Mouse (Mus musculus): ENCODE measurements around the gene Cfdp1.
A peak's percentile ranks its signal among the peaks of the same experiment; 100 is the strongest.

Gene Cfdp1

DNA sequence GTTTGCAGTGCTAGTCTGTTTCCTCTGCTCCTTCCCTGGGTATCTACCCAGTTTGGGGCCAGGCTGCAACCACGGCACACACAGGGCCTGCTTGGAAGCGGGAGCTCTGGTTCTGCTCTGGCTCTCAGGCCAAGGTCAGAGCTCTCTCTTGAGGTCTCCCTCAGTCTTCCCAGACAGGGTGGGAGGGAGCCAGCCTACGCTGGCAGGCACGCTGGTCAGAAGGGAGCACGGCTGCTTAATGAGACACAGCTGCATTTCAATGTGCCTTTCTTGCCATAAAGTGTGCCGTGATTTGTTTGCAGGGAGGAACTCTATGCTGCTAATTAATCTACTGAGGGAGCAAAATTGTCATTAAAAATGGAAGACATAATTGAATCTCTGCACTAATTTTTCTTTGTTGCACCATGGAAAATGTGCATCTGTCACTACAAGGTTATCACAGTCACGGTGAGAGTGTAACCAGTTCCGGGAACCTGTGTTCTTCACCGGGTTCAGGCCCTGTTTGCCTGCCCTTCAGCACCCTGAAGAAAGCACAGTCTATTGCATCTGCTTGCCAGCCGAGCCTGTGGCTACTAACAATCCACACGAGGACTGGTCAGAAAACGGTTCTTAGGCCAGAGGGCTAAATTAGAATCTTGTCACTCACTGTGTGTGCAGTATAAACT lies 84.2 kb downstream of the Cfdp1 start:
- DNase-seq (ENCODE audit: low spot score in 2 of 2), result peak; percentile 23 to 27

DNA sequence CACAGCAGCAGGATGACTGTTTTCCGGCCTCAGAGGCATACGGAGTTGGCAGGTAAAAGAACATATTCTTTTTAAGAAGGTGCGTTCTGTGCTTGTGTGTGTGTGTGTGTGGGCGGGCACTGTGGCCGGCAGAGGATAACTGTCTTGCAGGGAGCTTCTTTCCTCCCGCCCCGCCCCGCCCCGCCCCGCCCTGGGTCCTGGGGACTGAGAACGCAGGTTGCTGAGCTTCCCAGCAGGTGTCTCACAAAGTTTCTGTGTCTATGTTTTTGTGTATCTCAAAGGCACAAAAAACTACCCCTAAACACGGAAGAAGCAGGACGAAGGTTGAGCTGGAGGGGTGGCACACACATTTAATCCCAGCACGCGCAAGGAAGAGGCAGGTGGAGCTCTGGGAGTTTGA lies 84.8 kb downstream of the Cfdp1 start:
- DNase-seq (ENCODE audit: low spot score in 2 of 2), result no peak

DNA sequence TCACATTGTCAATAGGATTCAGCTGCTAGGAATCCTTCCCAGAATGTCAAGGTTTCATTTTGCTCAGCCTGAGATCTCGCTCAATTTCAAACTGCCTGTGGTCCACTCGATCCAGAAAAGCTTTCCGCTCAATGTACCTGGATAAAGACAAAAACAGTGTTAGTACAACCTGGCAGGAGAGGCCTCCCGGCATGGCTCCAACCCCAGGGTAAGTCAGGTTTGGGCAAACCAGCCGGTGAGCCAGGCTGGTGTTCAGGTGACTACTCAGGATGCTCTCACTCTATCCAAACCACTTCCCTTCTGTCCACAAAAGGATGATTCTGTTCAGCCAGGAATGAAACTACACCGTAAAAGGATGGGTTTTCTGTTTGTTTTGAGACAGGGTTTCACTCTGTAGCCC lies 85.4 kb downstream of the Cfdp1 start:
- no peak for DNase-seq (ENCODE audit: low spot score in 2 of 2)

DNA sequence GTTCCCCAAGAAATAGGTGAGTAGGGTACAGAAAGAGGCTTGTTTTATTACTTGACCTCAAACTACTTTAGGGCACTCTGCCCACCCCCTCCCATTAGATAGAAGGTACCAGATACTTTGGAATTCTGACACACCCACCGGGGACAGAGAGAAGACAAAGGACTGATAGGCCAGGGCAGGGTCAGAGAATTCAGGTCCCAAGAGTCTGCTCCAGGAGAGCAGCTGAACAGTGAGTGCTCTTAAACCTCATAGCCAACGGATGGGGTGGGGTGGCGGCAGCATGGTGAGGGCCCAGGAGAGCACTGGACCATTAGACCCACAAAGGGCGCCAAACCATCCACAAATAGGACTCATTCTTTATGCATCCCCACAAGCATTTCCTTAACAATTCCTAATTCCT lies 88.5 kb downstream of the Cfdp1 start:
- DNase-seq (ENCODE audit: low spot score in 2 of 2), result no peak

DNA sequence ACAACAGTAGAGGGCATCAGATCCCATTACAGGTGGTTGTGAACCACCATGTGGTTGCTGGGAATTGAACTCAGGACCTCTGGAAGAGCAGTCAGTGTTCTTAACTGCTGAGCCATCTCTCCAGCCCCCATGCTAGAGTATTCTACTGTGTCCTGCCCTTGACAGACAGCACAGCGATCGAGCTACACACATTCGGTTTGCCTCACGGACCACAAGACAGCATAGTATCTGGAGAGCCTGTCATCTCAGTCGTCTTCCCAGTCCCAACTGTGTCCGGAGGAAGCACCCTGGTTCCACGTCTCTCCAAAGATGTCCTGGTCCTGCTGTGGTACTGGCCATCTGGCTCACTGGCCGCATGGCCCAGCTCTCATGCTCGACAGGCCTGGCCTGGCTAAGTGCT lies 89.0 kb downstream of the Cfdp1 start:
- no peak for DNase-seq (ENCODE audit: low spot score in 2 of 2)

DNA sequence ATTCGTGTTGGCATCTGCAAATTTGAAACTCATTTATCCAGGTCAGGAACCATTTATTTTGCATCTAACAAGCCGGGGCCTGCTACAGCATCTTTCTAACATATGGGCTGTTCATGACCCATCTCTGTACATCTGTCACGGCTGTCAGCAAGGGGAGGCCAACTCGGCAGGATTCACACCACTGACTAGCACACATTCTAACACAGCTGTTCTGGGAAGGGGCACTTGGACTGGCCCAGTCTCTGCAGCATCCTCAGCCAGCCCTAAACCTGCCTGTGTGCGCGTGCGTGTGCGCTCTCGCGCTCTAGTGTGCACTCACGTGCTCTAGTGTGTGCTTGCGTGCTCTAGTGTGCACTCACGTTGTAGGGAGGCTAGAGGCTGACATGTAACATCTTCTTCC lies 93.4 kb downstream of the Cfdp1 start:
- no peak for DNase-seq (ENCODE audit: low spot score in 2 of 2)

DNA sequence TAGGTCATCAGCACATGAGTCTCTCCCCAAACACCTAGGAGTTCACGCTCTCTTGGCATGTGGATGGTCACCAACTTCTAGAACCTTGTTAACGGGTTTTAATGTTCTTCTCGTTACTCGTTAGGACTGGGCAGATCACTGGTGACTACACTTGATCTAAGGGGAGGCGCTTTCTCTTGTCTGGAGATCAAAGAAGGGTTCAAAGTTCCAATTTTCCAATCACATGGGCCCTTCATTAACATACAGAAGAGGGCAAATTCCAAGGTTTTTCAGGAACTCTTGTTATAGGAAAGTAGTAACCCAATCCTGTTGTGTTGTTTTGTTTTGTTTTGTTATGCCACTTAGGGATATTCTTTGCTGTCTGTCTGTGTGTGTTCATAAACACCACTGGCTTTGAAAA lies 95.3 kb downstream of the Cfdp1 start:
- DNase-seq (ENCODE audit: low spot score in 2 of 2), result no peak

DNA sequence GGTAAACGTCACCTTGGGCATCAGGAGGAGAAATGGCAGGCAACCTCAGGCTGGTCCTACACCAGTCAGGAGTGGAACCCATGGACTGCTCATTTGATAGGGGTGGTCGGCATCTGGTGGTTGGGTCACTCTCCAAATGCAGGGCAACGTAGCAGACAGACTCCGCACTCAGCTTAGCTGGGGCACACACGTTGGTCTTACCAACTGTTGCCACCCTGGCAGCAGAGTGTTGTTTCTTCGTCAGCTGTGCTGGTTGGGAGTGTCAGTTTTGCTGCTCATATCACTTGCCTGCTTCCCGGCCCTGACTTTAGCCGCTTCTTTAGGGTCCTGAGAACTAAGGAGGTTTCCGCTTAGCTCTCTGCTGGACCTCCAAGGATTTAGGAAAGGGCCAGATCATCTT lies 96.5 kb downstream of the Cfdp1 start:
- no peak for DNase-seq (ENCODE audit: low spot score in 2 of 2)

DNA sequence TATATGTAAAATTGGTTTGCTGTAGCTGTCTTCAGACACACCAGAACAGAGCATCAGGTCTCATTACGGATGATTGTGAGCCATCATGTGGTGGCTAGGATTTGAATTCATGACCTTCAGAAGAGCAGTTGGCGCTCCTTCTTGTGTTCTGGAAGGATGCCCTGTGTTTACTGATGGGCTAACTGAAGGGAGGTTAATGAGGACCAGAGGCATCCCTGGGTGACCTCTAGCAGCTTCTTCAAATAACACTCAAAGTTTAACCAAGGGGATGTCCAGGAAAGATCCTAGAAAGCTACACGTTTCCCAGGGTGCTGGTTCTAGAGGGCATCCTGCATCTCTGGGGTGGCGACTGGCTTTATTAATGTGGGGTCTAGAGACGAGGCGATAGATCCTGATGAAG lies 99.4 kb downstream of the Cfdp1 start:
- no peak for DNase-seq (ENCODE audit: low spot score in 2 of 2)

DNA sequence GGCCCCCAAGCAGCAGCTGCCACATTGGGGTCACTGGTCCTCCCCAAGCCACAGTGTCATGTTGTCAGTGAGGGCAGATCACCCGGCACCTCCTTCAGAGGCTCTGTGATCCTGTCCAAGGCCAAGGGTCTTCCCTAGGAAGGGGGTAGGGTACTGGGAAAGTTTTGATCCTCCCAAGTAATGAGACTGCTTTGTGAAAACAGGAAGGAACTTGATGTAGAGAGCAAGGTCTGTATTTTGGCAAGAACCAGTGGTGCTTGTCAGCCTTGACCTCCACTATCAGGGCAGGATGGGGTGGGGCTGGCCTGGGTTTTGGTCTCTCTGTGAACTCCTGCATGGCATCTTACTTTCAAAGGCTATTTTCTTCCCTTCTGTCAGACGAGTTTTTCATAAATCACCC lies 100.0 kb downstream of the Cfdp1 start:
- no peak for DNase-seq (ENCODE audit: low spot score in 2 of 2)

DNA sequence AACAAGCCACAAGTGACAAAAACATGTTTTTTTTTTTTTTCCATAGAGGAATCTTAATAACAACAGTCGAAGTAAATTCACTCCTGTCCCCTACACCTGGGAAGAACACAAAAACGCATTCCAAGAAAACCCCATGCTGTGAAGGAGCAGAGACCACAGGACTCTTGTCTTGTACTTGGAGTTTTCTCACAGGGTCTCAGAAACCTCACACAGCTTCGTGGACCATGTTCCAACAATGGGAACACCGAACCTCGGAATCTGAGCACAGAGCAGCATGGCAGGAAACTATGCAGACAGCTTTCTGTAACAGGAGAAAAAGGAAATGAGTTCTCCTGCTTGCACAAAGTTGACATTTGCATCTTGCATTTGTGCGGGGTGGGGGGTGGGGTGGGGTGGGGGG lies 105.3 kb downstream of the Cfdp1 start:
- no peak for DNase-seq (ENCODE audit: low spot score in 2 of 2)

DNA sequence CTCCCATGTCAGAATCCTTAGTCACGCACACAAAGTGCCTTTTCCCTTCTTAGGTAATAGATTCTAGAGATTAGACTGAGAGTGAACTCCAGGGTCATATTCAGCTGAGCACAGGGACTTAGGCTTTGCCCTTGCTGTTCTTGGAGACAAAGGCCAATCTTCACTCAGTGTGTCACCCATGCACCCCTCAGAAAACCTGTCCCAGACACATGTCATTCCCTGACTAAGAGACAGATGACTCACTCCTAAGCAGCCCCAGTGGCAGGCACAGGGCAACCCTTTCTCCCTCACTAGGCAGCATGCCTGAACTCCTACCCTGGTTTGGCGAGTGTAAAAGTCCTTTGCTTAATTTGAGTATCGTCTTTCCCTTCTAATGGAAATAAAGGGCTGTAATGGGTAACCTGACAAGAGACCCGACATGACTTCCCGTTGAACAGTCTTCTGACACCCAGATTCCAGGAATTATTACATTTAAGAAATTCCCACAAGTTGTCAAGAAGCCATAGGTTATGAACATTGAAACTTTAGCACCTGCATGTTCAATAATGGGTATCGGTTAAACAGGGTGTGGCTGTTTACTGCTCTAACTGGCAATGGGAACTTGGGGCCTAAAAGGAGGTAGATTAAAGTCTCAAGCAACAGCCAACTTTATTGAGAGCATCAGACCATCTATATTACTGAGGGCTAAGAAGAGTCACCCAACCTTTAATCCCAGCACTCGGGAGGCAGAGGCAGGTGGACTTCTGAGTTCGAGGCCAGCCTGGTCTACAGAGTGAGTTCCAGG lies 106.0 kb downstream of the Cfdp1 start:
- no peak for DNase-seq (ENCODE audit: low spot score in 2 of 2)

DNA sequence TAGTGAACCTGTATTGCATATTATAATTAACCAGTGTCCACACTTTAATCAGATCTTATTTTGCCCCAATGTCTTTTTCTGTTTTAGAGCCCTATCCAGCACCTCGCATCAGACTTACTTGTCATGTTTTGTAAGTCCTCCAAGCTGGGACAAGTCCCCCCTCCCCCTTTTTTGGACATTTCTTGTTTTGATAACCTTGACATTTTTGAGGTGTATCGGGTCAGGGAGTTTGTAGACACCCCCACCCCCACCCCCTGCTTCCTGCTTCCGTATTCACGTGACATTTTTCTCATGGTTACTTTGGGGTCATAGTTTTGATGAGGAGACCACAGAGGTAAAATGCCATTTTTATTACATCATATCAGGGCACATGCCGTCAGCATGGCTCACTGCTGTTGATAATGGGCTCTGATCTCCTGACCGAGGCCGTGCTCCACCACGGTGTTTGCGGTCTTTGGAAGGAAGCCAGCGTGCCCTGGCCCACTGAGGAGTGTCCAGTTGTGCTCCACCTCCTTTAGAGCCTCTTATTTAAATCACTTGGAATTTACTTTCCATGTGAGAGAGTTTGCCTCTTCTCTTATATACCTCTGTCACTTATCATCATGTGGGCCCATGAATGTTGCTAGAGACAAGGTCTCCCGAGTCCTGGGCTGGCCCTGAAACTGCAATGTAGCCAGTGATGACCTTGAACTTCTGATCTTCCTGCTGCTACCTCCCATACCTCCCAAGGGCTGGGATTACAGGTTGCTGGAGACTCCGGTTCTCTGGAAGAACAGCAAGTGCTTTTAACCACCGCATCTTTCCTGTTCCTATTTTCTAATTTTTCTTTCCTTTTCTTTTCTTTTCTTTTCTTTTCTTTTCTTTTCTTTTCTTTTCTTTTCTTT lies 107.3 kb downstream of the Cfdp1 start:
- no peak for DNase-seq (ENCODE audit: low spot score in 2 of 2)

DNA sequence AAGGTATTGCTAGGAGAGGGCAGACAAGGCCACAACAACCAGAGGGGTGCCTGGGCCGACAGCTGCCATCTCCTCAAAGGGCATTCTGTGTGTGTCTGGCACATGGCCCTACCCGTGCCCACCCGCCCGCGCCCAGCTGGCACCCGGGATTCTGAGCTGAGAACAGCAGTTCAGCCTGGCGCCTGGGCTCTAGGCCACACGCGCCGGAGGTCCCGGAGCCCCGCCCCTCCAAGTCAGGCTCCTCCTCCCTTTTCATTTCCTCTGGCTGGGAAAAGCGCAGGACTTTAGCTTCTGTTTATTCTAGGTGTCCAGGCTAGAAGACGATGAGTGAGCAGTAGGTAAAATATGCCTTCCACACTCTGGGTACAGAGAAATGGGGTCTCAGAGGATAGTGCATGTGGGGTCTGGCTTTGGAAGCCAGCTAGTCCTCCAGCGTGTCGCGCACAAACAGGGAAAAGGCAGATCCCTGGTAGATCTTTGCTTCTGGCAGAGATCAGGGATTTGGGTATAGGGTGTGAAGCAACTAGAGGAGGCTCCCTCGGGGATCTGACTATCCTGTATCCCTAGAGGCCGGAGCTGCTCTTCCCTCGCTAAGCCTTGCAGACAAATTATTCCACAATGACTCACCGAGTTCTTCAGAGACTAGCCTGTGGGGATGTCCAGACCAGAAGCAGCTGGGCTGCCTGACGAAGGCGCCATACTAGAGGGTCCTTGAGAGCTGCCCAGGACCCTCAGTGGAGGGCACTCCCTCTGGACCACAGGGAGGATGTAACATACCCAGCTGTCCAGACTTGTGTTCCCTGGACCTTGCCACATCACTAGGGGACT lies 108.3 kb downstream of the Cfdp1 start:
- DNase-seq (ENCODE audit: low spot score in 2 of 2), result peak; percentile 63 to 71

DNA sequence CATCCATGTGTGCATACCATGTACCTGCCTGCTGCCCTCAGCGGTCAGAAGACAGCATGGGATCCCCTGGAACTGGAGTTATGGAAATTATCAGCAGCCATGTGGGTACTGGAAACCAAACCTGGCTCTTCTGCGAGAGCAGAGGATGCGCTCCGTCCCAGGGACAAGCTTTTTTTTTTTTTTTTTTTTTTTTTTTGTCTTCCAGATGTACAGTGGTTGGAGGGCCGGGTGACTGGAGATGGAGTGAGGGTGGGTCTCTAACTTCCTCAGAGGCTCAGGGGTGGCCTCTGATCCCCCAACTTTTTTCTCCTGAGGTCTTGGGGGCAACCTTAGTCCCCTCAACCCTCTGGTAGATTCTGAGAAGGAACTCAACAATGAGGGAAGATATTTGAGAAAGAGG lies 109.0 kb downstream of the Cfdp1 start:
- no peak for DNase-seq (ENCODE audit: low spot score in 2 of 2)

DNA sequence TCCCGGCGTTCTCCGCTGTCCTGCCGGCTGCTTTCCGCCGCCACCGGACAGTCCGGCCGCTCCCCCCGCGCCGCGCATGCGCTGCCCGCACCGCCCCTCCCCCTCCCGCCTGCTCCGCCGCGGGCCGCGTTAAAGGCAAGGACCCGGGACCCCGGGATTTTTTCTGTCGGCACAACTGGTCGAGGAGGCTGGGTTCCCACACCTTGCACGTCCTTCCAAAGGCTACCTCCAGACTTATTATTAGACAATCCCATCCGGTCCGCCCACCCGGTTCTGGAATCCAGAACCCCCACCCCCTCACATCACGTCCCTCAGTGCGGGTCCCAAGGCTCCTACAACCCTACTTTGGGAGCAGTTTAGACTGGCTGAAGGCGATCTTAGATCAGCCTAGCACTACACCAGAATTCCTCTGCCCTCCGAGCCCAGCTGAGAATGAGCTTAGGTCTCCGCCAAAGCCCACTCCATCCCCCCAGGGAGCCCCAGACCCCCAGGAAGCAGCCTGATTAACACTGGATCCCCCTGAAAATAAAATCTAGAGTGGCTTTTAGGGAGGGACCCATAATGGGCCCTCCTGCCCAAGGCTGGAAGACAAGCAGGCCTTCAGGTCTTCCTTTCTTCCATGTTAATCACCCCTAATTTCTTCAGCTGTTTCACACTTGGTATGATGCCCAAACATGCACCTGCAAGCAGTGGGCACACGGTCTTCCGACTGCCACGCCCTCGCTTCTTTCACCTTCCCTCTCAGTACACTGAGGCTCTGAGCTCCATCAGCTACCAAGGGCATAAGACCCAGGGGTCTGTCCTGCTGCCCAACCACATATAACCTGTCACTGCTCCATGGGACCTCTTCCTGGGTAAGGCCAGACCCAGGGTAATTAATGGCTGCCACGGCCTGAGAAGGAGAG lies 110.0 kb downstream of the Cfdp1 start, which contains the start of gene Bcar1:
TSS of gene Bcar1 (minus strand) at position 18 of the 905 bp plus-strand sequence.
- DNase-seq (ENCODE audit: low spot score in 2 of 2), result peak; percentile 42 to 70

DNA sequence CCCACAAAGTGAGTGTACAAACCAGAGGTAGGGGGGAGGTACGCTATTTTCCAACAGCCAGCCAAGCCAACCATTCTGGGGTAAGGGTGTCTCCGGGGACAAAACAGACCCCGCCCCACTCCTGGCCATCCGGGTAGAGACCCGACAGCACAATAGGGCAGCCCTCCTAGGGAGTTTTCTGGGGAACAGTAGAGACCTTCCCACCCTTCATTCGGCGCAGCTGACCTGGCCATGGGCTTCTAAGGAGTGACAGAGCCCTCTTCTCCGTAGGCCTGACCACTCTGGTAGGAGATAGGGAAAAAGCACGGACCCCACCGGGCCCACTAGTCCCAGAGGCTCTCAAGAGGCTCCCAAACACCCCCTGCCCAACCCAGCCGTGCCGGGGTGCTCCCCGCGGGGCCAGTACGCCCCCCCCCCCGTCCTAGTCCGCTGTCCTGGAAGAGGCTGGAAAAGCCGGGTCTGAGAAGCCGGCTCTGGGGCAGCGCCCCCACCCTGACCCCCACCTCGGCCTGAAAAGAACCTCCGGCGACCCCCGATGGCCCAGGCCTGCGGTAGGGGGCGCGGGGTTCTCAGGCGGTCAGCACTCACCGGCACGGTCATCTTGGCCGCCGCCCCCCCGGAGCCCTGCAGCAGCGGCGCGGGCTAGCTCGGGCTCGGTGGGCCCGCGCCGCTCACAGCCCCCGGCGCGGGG lies 110.8 kb downstream of the Cfdp1 start:
- no peak for DNase-seq (ENCODE audit: low spot score in 2 of 2)

DNA sequence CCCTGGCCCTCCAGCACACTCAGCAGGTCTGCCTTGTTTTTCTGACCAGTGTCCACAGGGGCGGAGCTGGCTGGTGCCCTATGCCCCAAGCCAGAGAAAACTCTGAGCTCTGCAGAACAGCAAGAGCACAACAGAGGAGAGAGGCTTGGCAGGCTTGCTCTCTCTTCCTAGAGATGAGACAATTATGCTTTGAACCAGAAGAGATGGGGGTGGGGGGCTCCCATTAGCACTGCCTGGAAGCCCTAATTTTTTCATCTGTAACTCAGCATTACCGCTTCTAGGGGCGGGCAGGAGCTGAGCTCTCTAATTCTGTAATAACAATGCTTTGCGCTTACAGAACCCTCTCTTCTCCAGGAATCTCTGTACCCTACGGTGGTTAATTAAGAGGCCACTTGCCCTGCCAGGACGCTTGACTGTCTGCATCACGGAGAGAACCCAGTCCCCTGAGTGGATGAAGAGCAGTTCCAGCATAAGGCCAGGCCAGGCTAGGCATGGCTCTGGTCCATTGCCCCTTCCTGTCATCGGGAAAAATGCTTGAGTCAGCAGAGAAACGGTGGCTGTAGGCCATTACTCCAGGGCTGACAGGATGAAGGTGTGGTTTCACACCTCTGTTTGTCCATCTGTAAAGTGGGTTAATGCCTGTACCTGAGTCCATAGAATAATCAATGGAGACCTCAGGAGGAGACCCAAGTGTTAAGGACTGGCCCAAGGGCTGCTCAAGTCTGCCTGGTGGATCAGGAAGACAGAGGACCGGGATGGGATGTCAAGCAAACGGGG lies 111.6 kb downstream of the Cfdp1 start:
- peak in 1 of 2 experiments; percentile 38 for DNase-seq (ENCODE audit: low spot score in 2 of 2)

DNA sequence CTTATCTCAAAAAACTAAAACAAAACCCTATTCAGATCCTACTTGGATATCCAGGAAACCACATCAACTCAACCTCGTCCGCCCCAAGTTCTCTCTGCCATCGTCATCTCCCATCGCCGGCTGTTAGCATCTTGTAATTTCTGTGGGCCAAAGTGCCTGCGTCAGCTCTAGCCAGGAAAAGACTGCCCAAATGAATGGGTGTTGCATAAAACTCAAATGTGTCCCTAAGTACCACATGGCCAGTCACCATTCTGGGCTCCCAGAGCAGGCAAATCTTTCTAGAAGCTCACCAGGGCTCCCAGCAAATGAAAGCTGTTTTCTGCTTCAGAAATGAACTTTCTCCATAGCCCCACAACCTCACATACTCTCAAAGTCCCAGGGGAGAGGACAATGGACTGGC lies 112.5 kb downstream of the Cfdp1 start:
- no peak for DNase-seq (ENCODE audit: low spot score in 2 of 2)

All from frontal cortex, postnatal 10 days (tissue).